Mouse (Mus musculus) megakaryocyte, embryonic 14.5 days (primary cell): ENCODE measurements at regions not wholly inside any gene's neighbourhood (a gene's known extent, or its start where the extent isn't known, plus 50 kb on each side); places are given as distances from the start of the nearest gene placed in this dataset.
A peak's percentile ranks its signal among the peaks of the same experiment; 100 is the strongest.

ENCODE experiments used
- H3K27me3 ChIP-seq: replicated peaks from 2 replicates; pipeline ENCODE3; 2012; ENCODE audit warnings: inconsistent platforms
- H3K36me3 ChIP-seq: replicated peaks from 2 replicates; pipeline ENCODE3; 2012; ENCODE audit warnings: low read length, inconsistent platforms, mixed read lengths
- H3K4me1 ChIP-seq: 2 replicates; pipeline ENCODE4 v1.6.1; 2012; ENCODE audit warnings: inconsistent platforms
- H3K4me3 ChIP-seq: replicated peaks from 2 replicates; pipeline ENCODE3; 2012; ENCODE audit warnings: moderate library complexity, mild to moderate bottlenecking, inconsistent platforms
- H3K9me3 ChIP-seq: 2 replicates; pipeline ENCODE4 v1.6.1; 2012; ENCODE audit warnings: inconsistent platforms
- FLI1 ChIP-seq: IDR thresholded peaks from 2 replicates; pipeline ENCODE4 v1.6.1; 2012; ENCODE audit warnings: low read length, inconsistent platforms, mixed read lengths
- GATA1 ChIP-seq: IDR thresholded peaks from 3 replicates; pipeline ENCODE4 v1.6.1; 2012; ENCODE audit warnings: mixed read lengths, low read length, inconsistent platforms, borderline replicate concordance

- TF ChIP-seq GATA1 (no peak), FLI1 (no peak)
- Histone ChIP-seq H3K27me3 (peaks cover 5% of the 10 kb centered on the region), H3K36me3 (no peaks in the 10 kb centered on the region), H3K4me1 (no peaks in the 10 kb centered on the region), H3K4me3 (no peak overlapping the region), H3K9me3 (no peaks in the 10 kb centered on the region)
Measured at GRCm38 (mm10) chr3:137762213-137762884, 91.0 kb downstream of the Gm21962 start.

- H3K27me3 ChIP-seq, result peaks cover 4% of the 10 kb centered on the region
- no peaks in the 10 kb centered on the region for H3K4me1 ChIP-seq
- H3K4me3 ChIP-seq, result no peak overlapping the region
Measured at GRCm38 (mm10) chr3:137763406-137763805, 92.1 kb downstream of the Gm21962 start.

DNA sequence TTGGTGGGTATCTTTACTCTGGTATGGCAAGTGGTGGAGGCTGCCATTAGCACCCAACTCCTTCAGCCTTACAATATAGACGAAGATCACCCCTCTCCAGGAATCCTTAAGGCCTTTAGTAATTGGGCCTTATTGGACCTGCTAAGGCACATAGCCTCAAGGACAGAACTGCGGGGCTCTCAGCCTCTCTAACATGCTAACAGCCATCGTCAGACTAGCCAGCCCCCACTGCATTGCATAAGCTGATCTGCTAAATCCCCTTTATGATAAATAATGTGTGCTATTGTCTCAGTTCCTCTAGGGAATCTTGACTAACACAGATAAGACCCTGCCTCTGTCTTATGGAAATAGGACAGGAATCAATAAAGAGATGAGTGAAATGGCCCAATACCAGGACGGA, 95.7 kb upstream of the H2afz start:
- no peak for TF ChIP-seq GATA1
- no peak for TF ChIP-seq FLI1
- Histone ChIP-seq H3K36me3 (no peaks in the 10 kb centered on the region), H3K9me3 (peaks cover 7% of the 10 kb centered on the region), H3K4me3 (no peak overlapping the region), H3K4me1 (no peaks in the 10 kb centered on the region), H3K27me3 (peaks cover 6% of the 10 kb centered on the region)

More at GRCm38 (mm10) chr3:137763406-137763805, 92.1 kb downstream of the Gm21962 start:
- TF ChIP-seq GATA1, result no peak
- no peak for TF ChIP-seq FLI1
- no peaks in the 10 kb centered on the region for H3K36me3 ChIP-seq
- no peaks in the 10 kb centered on the region for H3K9me3 ChIP-seq

DNA sequence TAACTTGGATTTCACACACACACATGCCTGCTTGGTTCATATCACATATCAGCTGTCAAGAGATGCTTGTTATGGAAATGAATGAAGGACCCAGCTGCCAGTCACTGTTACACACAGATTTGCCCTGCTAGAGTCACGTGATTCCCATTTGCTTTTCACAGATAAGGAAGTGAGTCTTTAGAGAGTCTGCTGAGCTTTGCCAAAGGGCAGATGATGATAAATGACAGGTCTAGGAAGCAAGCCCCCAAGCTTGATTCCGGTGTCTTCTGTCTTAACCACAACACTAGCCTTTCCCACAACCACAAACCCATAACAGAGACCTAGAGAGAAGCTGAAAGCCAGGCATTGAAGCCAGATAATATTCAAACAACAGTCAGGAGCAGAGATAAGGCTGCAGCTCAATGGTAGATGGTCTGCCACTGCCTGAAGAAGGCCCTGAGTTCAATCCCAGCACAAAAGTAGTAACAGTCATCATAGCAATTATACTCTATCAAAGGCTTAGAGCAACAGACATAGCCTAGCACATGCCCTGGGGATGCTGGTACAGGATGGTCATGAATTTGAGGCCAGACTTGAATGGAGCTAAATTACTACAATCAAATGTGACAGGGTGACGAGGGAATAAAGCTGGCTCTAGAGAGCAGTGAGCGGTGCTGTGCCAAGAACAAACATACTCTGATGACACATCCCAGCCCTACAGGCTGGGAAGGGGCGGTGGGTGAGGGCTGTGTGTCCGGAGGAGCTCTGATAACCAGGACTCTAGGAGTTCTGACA, 89.0 kb upstream of the H2afz start:
- Histone ChIP-seq H3K36me3 (no peaks in the 10 kb centered on the region), H3K4me3 (no peak overlapping the region), H3K27me3 (peaks cover 40% of the 10 kb centered on the region), H3K9me3 (peaks cover 5% of the 10 kb centered on the region), H3K4me1 (peaks cover 19% of the 10 kb centered on the region)
- TF ChIP-seq GATA1 (no peak), FLI1 (no peak)

DNA sequence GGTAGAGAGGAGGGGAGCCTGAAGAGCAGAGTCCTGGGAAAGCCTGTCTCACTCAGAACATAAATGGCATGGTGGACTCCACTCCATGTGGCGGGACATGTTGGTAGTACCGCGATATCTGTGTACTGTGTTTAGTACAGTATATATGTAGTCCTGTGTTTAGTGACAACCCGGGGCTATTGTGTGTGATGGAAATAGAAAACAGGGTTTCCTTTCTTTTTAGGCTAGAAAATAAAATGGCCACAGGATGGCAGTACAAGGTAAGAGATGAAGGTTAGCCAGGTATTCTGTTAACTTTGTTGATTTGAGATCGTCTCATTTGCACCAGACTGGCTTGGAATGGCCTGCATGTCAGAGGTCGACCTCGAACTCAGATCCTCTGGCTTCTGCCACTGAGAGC, 86.2 kb upstream of the H2afz start:
- H3K36me3 ChIP-seq, result no peaks in the 10 kb centered on the region
- no peak for TF ChIP-seq FLI1
- TF ChIP-seq GATA1, result no peak
- H3K9me3 ChIP-seq, result no peaks in the 10 kb centered on the region
- H3K4me3 ChIP-seq, result peak overlapping the region; percentile 52
- H3K27me3 ChIP-seq, result peaks cover 57% of the 10 kb centered on the region
- H3K4me1 ChIP-seq, result peaks cover 33% of the 10 kb centered on the region

DNA sequence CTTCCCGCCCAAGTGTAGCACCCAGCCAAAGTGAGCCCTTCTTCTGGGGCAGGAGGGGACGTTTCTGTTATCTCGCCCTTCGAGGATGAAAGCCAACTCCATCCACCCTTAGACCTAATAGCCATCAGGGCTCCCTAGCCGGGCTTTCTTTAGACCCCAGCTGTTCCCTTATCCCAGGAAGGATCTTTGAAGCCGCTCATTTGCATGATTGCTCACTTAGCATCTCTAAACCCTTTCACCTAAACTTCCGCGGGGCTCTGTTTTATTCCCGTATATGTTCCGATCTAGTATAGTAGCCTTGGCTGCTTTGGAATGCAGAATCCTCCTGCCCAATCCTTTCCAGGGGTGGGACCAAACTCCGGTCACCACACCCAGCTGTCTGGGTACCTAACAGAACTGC, 84.3 kb upstream of the H2afz start:
- H3K4me1 ChIP-seq, result peaks cover 33% of the 10 kb centered on the region
- H3K27me3 ChIP-seq, result peaks cover 54% of the 10 kb centered on the region
- H3K9me3 ChIP-seq, result no peaks in the 10 kb centered on the region
- H3K4me3 ChIP-seq, result no peak overlapping the region
- no peaks in the 10 kb centered on the region for H3K36me3 ChIP-seq
- no peak for TF ChIP-seq FLI1
- TF ChIP-seq GATA1, result no peak

GRCm38 (mm10) chr3:137782836-137783235, 81.5 kb upstream of the H2afz start:
- H3K4me1 ChIP-seq, result peaks cover 23% of the 10 kb centered on the region
- TF ChIP-seq FLI1 (no peak), GATA1 (no peak)
- H3K27me3 ChIP-seq, result peaks cover 38% of the 10 kb centered on the region
- no peak overlapping the region for H3K4me3 ChIP-seq
- H3K9me3 ChIP-seq, result no peaks in the 10 kb centered on the region
- no peaks in the 10 kb centered on the region for H3K36me3 ChIP-seq

- H3K4me3 ChIP-seq, result no peak overlapping the region
- H3K4me1 ChIP-seq, result peaks cover 17% of the 10 kb centered on the region
- no peaks in the 10 kb centered on the region for H3K9me3 ChIP-seq
- no peak for TF ChIP-seq FLI1
- H3K27me3 ChIP-seq, result peaks cover 28% of the 10 kb centered on the region
- H3K36me3 ChIP-seq, result no peaks in the 10 kb centered on the region
Measured at GRCm38 (mm10) chr3:137783937-137784911, 80.1 kb upstream of the H2afz start.

DNA sequence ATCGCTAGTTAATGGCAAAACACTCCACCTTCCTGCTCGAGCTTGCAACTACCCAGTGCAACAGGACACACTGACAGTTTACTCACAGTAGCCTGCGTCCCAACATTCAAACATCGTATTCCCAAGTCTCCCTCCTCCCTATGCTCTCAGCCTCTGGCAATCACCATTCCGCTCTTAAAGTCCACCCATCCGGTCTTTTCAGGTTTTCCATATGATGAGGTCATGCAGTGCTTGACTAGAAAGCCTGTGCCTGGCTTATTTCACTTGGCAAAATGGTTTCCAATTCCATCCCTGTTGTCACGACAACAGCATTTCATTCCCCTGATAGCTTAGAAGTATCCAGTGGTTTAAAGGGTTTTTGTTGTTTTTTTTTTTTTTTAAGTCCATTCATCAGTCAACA, 79.1 kb upstream of the H2afz start:
- H3K9me3 ChIP-seq, result no peaks in the 10 kb centered on the region
- no peaks in the 10 kb centered on the region for H3K36me3 ChIP-seq
- no peak overlapping the region for H3K4me3 ChIP-seq
- peaks cover 16% of the 10 kb centered on the region for H3K4me1 ChIP-seq
- H3K27me3 ChIP-seq, result peaks cover 18% of the 10 kb centered on the region
- TF ChIP-seq GATA1, result no peak
- no peak for TF ChIP-seq FLI1
